In genomic region chr1:92840231-92840890, GRCm38 (mm10) we compare ENCODE assay signal across 9 mouse cellular contexts. TPM values are rescaled to one million over a fixed set of nuclear protein-coding genes. Genes with fewer than 3 reads are reported as not detected.
DNase-seq lines count a peak whose midpoint lies in the region.
"Had no signal": no experiment of that assay in that cellular context is flagged by ENCODE, and none has a peak within 500 bp of the region (broad histone marks: within the 10 kb centered on the region; RNA-seq: fewer than 3 reads in every experiment).

No protein-coding gene starts in this region.

- DNase-seq in adrenal gland, adult (ENCODE audit: inconsistent age in 2 of 2, low spot score in 1 of 2) = peak; percentile 51 to 82
- DNase-seq in adrenal gland, postnatal 4 days (ENCODE audit: low spot score in 2 of 2) = no peak
- peak; percentile 20 for DNase-seq in kidney, adult 9 months
- DNase-seq in kidney, postnatal 25 days = no peak
- peak; percentile 26 for DNase-seq in ZHBTc4 (ENCODE audit: low read depth, low spot score)
- peak; percentile 65 to 75 for DNase-seq in cerebellum, postnatal 36 days
- no peak for DNase-seq in ovary, postnatal 36 days (ENCODE audit: low spot score)
- no peak for DNase-seq in hindbrain, embryonic 10.5 days (ENCODE audit: low spot score)

- no peak overlapping the region for H3K27ac ChIP-seq in hindbrain, embryonic 10.5 days
- H3K27ac ChIP-seq: midbrain, embryonic 12.5 days had no signal

- H3K9me3 ChIP-seq in hindbrain, embryonic 10.5 days = no peaks in the 10 kb centered on the region
- H3K9me3 ChIP-seq: midbrain, embryonic 12.5 days had no signal

- WGBS in hindbrain, embryonic 10.5 days = 85% methylated on average over 8 of the region's 8 CpGs

- H3K36me3 ChIP-seq in hindbrain, embryonic 10.5 days = peaks cover 80% of the 10 kb centered on the region

- H3K4me3 ChIP-seq in hindbrain, embryonic 10.5 days = no peak overlapping the region
- H3K4me3 ChIP-seq: midbrain, embryonic 12.5 days had no signal

- peaks cover 20% of the 10 kb centered on the region for H3K4me1 ChIP-seq in hindbrain, embryonic 10.5 days (replicated peaks)

- H3K27me3 ChIP-seq in hindbrain, embryonic 10.5 days (ENCODE audit: insufficient read depth, poor library complexity, severe bottlenecking) = no peaks in the 10 kb centered on the region
- H3K27me3 ChIP-seq: midbrain, embryonic 12.5 days had no signal

RNA-seq across cellular contexts. Expression of gene Gpc1, which starts 8.9 kb away (rescaled TPM):
- 10 to 100 TPM; 71.4 to 73.2 TPM for total RNA-seq in adrenal gland, postnatal 4 days (2021)
- polyA plus RNA-seq in hindbrain, embryonic 10.5 days (2016; fragmentation: Nextera tagmentation; extraction: Ambion mirVana) = 72.1 and 76.0 TPM in 2 replicates

Comparison
In these comparisons a context has a peak if more than half of its experiments do, and no peak if none do; other contexts are left out.
1. DNase-seq: peak in adrenal gland, adult (2 of 2), kidney, adult 9 months (single experiment), ZHBTc4 (single experiment) and cerebellum, postnatal 36 days (2 of 2); none in adrenal gland, postnatal 4 days (0 of 2), kidney, postnatal 25 days (0 of 2), ovary, postnatal 36 days (single experiment) and hindbrain, embryonic 10.5 days (single experiment).